Mouse (Mus musculus) midbrain, embryonic 13.5 days (tissue): Measurements from ENCODE around the gene Selenos. TPM values are rescaled to one million over a fixed set of nuclear protein-coding genes. Genes with fewer than 3 reads are reported as not detected.

Source experiments
- ATAC-seq: fragments of 200-750 bp; cut with Nextera tagmentation; 2 replicates; pipeline ENCODE4 v1.8.0; 2017; ENCODE audit warnings: mild to moderate bottlenecking, moderate TSS enrichment, moderate library complexity
- H3K27ac ChIP-seq: fragments of 300-500 bp; sonication (generic); 2 replicates; pipeline ENCODE4 v1.5.1; 2015; ENCODE audit warnings: inconsistent platforms, mild to moderate bottlenecking, moderate library complexity
- H3K27me3 ChIP-seq: fragments of 300-500 bp; sonication (generic); 2 replicates; pipeline ENCODE4 v1.6.1; 2015; ENCODE audit warnings: mild to moderate bottlenecking, inconsistent platforms
- H3K36me3 ChIP-seq: fragments of 300-500 bp; sonication (generic); 2 replicates; pipeline ENCODE4 v1.6.1; 2015; ENCODE audit warnings: mild to moderate bottlenecking, inconsistent platforms
- H3K4me1 ChIP-seq: fragments of 300-500 bp; sonication (generic); replicated peaks from 2 replicates; pipeline ENCODE4 v1.6.1; 2015; ENCODE audit warnings: inconsistent platforms
- H3K4me2 ChIP-seq: fragments of 300-500 bp; sonication (generic); replicated peaks from 2 replicates; pipeline ENCODE4 v1.6.1; 2015; ENCODE audit warnings: moderate library complexity, mild to moderate bottlenecking, inconsistent platforms
- H3K4me3 ChIP-seq: fragments of 300-500 bp; sonication (generic); replicated peaks from 2 replicates; pipeline ENCODE4 v1.5.1; 2015; ENCODE audit warnings: mild to moderate bottlenecking, inconsistent platforms
- H3K9ac ChIP-seq: fragments of 300-500 bp; sonication (generic); replicated peaks from 2 replicates; pipeline ENCODE4 v1.6.1; 2015; ENCODE audit warnings: mild to moderate bottlenecking, inconsistent platforms
- H3K9me3 ChIP-seq: fragments of 300-500 bp; sonication (generic); 2 replicates; pipeline ENCODE4 v1.6.1; 2016; ENCODE audit warnings: mild to moderate bottlenecking, inconsistent platforms
- WGBS: fragments of 180-500 bp; shearing (Covaris S2); methylation state at CpG from one replicate; pipeline ENCODE4 v1.1.7; 2015; 5-methylcytosine and 5-hydroxymethylcytosine counted together
- polyA plus RNA-seq: library from polyadenylated mRNA; unstranded; fragments of >200 nt; fragmentation: Nextera tagmentation; extraction: Ambion mirVana; gene quantifications from 2 replicates; pipeline ENCODE4 v1.2.1, GENCODE M21; 2015

The Selenos gene
- polyA plus RNA-seq, 1 experiment from 2014 or later = 79.1 TPM

DNA sequence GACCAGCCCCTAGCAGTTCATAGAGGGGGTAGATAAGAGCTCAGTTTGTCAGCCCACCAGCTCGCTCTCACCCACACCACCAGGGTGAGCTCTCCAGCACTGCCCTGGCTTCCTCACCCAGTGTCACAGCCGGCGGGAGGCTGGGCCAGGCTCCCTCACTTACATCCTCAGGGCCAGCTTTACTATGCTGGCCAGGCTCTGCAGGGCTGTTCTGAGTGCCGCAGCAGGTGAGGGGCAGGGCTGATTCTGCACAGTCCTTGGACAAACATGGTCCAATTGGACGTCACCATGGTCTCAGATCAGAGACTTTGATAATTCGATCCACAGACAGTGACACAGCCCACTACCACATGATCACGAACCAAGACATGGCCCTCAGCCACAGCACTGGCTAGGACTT lies 12.1 kb downstream of the Selenos start:
- peak; percentile 37; the same call in 1 of the 2 replicates for ATAC-seq
- Histone ChIP-seq H3K4me1 (no peaks in the 10 kb centered on the region), H3K4me3 (no peak overlapping the region), H3K27ac (no peak overlapping the region), H3K4me2 (no peak overlapping the region), H3K36me3 (peaks cover 66% of the 10 kb centered on the region), H3K27me3 (no peaks in the 10 kb centered on the region), H3K9ac (no peak overlapping the region), H3K9me3 (no peaks in the 10 kb centered on the region)
- 89% methylated on average over 7 of the region's 7 CpGs for WGBS

DNA sequence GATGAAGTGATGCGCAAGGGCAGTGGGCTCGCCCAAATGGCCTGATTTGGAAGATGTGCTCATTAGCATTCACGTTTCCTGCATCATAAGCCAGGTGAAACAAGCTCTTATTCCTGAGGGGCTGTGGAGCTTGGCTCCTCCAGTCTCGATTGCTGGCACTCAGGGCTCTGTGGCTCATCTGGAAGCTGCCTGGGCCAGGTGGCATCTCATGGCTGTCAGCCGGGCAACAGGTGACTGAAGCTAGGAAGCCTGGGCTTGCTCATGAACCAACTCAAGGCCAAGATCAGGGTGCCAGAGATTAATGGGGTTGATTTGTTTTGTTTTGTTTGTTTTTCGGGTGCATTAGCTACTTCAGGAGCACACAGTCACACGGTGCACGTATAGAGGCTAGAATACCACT lies 13.2 kb downstream of the Selenos start:
- H3K4me1 ChIP-seq = no peaks in the 10 kb centered on the region
- no peak overlapping the region for H3K27ac ChIP-seq
- no peak overlapping the region for H3K9ac ChIP-seq
- 88% methylated on average over 8 of the region's 8 CpGs for WGBS
- no peak overlapping the region for H3K4me3 ChIP-seq
- H3K9me3 ChIP-seq = no peaks in the 10 kb centered on the region
- H3K36me3 ChIP-seq = peaks cover 55% of the 10 kb centered on the region
- ATAC-seq = no peak
- no peak overlapping the region for H3K4me2 ChIP-seq
- H3K27me3 ChIP-seq = no peaks in the 10 kb centered on the region

- H3K4me2 ChIP-seq = no peak overlapping the region
- 75% methylated on average over 5 of the region's 5 CpGs for WGBS
- no peaks in the 10 kb centered on the region for H3K27me3 ChIP-seq
- no peaks in the 10 kb centered on the region for H3K4me1 ChIP-seq
- H3K4me3 ChIP-seq = no peak overlapping the region
- H3K36me3 ChIP-seq = peaks cover 41% of the 10 kb centered on the region
- no peak overlapping the region for H3K27ac ChIP-seq
- H3K9ac ChIP-seq = no peak overlapping the region
- H3K9me3 ChIP-seq = no peaks in the 10 kb centered on the region
- ATAC-seq = no peak
Measured at GRCm38 (mm10) chr7:66094141-66094540, 14.7 kb downstream of the Selenos start.

DNA sequence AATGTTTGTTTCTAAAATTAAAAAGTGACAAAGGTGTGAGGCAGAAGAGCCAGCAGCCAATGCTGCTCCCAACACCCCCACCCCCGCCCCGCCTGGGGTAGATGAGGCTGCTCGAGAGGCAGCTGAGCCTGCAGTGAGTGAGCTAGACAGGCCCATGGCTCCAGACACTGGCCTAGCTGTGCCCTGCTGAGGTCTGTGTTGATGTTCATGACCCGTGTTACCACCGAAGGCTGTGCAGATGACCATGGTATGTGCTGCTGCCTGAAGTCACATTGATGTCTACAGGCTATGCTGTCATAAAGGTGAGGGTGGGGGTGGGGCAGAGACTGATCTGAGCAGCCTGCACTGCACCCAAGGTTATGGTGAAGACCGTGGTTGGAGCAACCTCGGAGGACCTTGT lies 19.4 kb downstream of the Selenos start:
- peak; percentile 20; the same call in 1 of the 2 replicates for ATAC-seq
- H3K27me3 ChIP-seq = no peaks in the 10 kb centered on the region
- H3K4me3 ChIP-seq = no peak overlapping the region
- H3K4me1 ChIP-seq = no peaks in the 10 kb centered on the region
- H3K27ac ChIP-seq = no peak overlapping the region
- no peak overlapping the region for H3K4me2 ChIP-seq
- H3K36me3 ChIP-seq = 0 out of 2 replicates have a peak, but pooled peaks cover under 1% of the 10 kb centered on the region
- H3K9me3 ChIP-seq = no peaks in the 10 kb centered on the region
- H3K9ac ChIP-seq = no peak overlapping the region
- 83% methylated on average over 7 of the region's 7 CpGs for WGBS

DNA sequence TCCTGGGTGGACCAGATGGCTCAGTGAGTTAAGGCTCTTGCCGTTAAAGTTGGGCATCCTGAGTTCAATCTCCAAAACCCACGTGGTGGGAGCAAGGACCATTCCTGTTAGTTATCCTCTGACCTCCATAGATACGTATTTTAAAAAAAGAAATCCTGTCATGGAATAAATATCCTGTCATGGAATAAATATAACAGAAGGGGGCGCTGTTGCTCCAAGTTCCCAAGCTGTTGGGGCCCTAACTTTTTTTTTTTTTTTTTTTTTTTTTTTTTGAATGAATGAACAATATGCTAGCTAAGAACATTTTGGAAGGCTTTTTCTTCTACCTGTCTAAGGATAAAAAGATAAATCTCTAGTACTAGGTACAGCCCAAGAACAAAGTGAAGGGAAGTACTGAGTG lies 22.4 kb downstream of the Selenos start:
- no peaks in the 10 kb centered on the region for H3K9me3 ChIP-seq
- H3K4me1 ChIP-seq = no peaks in the 10 kb centered on the region
- ATAC-seq = no peak
- H3K4me3 ChIP-seq = no peak overlapping the region
- peaks cover 2% of the 10 kb centered on the region; the same call in 1 of the 2 replicates for H3K27me3 ChIP-seq
- no peak overlapping the region for H3K27ac ChIP-seq
- no peak overlapping the region for H3K9ac ChIP-seq
- no peaks in the 10 kb centered on the region for H3K36me3 ChIP-seq
- no peak overlapping the region for H3K4me2 ChIP-seq
- 6% methylated on average over 4 of the region's 4 CpGs for WGBS

DNA sequence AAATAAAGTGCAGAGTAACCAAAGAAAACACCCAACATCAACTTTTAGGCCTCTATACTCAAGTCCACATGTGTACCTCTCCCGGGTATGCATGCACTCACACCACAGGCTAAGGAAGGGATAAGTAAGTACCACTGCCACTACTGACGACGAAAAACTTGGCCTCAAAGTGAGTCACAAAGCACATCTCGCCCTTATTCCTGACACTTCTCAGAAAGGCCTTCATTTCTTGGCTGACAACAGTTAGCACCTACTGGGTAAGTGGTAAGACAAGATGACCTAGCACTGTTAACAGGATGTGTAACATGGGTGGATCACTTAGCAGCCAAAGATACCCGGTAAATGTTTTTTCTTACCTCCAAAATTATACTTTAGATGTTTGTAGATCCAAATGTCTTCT lies 25.1 kb downstream of the Selenos start:
- Histone ChIP-seq H3K9me3 (no peaks in the 10 kb centered on the region), H3K27me3 (peaks cover 9% of the 10 kb centered on the region; the same call in 1 of the 2 replicates), H3K4me1 (0 out of 2 replicates have a peak, but pooled peaks cover 6% of the 10 kb centered on the region), H3K36me3 (no peaks in the 10 kb centered on the region), H3K4me2 (no peak overlapping the region), H3K27ac (no peak overlapping the region), H3K4me3 (no peak overlapping the region), H3K9ac (no peak overlapping the region)
- WGBS = 88% methylated on average over 5 of the region's 5 CpGs
- no peak for ATAC-seq

- Histone ChIP-seq H3K9ac (no peak overlapping the region), H3K4me3 (no peak overlapping the region), H3K36me3 (no peaks in the 10 kb centered on the region), H3K27me3 (peaks cover 9% of the 10 kb centered on the region; the same call in 1 of the 2 replicates), H3K4me2 (no peak overlapping the region), H3K9me3 (no peaks in the 10 kb centered on the region), H3K27ac (no peak overlapping the region), H3K4me1 (peaks cover 11% of the 10 kb centered on the region)
- ATAC-seq = no peak
- 67% methylated on average over 4 of the region's 4 CpGs for whole genome bisulfite sequencing
Measured at GRCm38 (mm10) chr7:66105771-66106170, 26.3 kb downstream of the Selenos start.

DNA sequence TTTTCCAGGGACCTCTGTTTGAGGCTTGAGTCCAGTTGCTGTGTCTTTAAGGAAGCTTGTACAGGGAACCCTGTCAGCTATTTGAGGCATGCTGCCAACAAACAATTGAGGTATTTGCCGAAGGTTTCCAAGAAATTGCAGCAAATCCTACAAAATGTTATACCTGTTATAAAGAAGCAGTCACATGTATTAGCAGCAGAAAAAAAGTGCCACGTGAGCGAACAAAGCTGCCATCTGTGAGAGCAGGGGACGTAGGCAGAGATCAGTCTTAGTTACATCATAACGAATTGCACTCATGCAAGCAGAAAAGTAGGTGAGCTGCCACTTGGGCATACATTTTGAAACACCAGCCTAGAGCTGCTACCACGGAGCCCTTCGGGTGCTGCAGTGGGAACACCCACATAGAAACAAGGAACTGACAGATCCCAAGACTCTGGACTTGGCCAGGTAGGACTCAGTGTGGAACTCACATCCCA lies 27.2 kb downstream of the Selenos start:
- WGBS = 78% methylated on average over 7 of the region's 7 CpGs
- peaks cover 9% of the 10 kb centered on the region; the same call in 1 of the 2 replicates for H3K27me3 ChIP-seq
- no peaks in the 10 kb centered on the region for H3K36me3 ChIP-seq
- H3K4me2 ChIP-seq = no peak overlapping the region
- H3K4me3 ChIP-seq = no peak overlapping the region
- no peak overlapping the region for H3K9ac ChIP-seq
- ATAC-seq = no peak
- peaks cover 19% of the 10 kb centered on the region for H3K4me1 ChIP-seq
- H3K27ac ChIP-seq = no peak overlapping the region
- H3K9me3 ChIP-seq = no peaks in the 10 kb centered on the region

- H3K9ac ChIP-seq = no peak overlapping the region
- WGBS = 85% methylated on average over 11 of the region's 11 CpGs
- no peaks in the 10 kb centered on the region for H3K9me3 ChIP-seq
- no peak overlapping the region for H3K27ac ChIP-seq
- H3K36me3 ChIP-seq = no peaks in the 10 kb centered on the region
- no peak overlapping the region for H3K4me3 ChIP-seq
- peaks cover 9% of the 10 kb centered on the region; the same call in 1 of the 2 replicates for H3K27me3 ChIP-seq
- ATAC-seq = no peak
- H3K4me2 ChIP-seq = no peak overlapping the region
- peaks cover 25% of the 10 kb centered on the region for H3K4me1 ChIP-seq
Measured at GRCm38 (mm10) chr7:66107206-66107605, 27.8 kb downstream of the Selenos start.

DNA sequence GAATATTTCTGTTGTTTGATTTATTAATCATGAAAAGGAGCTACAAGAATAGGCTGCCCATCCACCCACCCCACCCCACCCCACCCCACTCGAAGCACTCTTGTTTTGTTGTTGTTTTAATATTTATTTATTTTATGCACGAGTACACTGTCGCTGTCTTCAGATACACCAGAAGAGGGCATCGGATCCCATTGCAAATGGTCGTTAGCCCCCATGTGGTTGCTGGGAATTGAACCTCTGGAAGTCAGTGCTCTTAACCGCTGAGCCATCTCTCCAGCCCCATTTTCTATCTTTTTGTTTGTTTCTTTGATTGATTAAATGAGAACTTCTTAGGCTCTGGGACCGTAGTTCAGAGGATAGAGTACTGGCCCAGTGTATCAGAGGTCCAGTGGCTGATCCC lies 28.5 kb downstream of the Selenos start:
- Histone ChIP-seq H3K4me3 (no peak overlapping the region), H3K27ac (no peak overlapping the region), H3K27me3 (peaks cover 9% of the 10 kb centered on the region; the same call in 1 of the 2 replicates), H3K4me2 (no peak overlapping the region), H3K36me3 (no peaks in the 10 kb centered on the region), H3K9me3 (no peaks in the 10 kb centered on the region), H3K9ac (no peak overlapping the region), H3K4me1 (peaks cover 30% of the 10 kb centered on the region)
- no peak for ATAC-seq
- WGBS = 13% methylated on average over 7 of the region's 7 CpGs

DNA sequence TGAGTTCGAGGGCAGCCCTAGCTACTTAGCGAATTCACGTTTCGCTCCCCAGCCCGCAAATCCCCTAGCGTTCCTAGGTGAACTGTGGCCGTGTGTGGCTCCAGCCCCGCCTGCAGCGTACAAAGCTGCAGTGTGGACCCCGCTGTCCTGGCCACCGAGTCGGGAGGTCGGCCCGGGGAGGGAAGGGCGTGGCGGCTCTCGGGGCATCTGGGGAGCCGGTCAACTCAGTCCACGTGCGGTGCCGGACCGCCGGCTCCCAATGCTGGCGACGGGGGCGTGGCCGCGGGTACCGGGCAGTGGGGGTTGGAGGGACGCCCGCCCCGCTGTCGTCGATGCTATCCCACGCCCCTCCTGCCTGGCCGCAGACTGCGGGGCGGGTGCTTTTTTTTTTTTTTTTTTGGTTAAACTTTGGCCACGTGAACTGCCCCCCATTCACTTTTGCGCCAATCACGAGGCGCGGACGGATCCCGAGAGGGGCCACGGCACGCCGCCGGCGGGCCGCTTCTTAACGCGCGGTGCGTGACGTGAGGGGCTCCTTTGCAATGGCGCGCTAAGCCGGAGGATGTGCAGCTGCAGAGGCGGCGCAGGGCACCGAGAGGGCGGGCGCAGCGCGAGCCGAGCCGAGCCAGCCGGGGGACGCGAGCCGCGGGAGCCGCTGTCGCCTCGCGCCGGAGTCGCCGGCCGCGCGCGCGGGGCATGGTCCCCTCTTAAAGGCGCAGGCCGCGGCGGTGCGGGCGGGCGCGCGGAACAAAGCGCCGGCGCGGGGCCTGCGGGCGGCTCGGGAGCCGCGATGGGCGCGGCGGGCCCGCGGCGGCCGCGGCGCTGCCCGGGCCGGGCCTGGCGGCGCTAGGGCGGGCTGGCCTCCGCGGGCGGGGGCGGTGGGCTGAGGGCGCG lies 29.8 kb downstream of the Selenos start, which contains the start of gene Chsy1:
Gene Chsy1, plus strand, starts transcription at position 555 of the 894 bp plus-strand sequence.
- under 1% methylated on average over 98 of the region's 123 CpGs for WGBS
- Histone ChIP-seq H3K4me2 (peak within 1 kb of the TSS; percentile 95), H3K27me3 (peaks cover 9% of the 10 kb centered on the region; the same call in 1 of the 2 replicates), H3K27ac (peak within 1 kb of the TSS; percentile 95), H3K36me3 (no peaks in the 10 kb centered on the region), H3K9me3 (no peaks in the 10 kb centered on the region), H3K4me3 (peak within 1 kb of the TSS; percentile 93), H3K9ac (peak within 1 kb of the TSS; percentile 97), H3K4me1 (peaks cover 37% of the 10 kb centered on the region)
- ATAC-seq = peak; percentile 91

DNA sequence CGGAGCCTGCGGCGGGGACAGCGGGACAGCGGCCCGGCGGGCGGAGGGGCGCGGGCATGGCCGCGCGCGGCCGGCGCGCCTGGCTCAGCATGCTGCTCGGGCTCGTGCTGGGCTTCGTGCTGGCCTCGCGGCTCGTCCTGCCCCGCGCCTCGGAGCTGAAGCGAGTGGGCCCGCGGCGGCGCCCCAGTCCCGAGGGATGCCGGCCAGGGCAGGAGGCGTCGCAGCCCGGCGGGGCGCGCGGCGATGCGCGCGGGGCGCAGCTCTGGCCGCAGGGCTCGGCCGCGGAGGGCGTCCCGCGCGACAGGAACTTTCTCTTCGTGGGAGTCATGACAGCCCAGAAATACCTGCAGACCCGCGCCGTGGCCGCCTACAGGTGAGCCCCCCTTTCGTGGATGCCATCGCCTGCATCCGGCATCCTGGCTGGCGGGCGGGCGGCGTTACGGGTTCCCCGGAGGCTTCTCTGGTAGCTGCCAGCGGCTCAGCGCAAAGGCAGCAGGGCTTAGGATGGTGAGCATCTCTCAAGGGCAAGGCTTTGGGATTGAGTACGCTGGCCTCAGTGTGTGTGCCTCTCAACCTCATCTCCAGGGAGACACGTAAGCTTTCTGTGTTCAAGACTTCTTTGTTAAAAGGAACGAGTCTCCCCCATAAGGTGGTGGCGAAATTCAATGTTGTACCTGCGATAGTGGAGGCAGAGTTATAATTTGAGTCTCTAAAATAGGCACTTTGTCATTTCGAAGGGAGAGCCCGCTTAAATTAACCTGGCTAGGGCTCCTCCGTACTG lies 30.6 kb downstream of the Selenos start:
- Histone ChIP-seq H3K4me1 (peaks cover 45% of the 10 kb centered on the region), H3K36me3 (no peaks in the 10 kb centered on the region), H3K9ac (peak overlapping the region; percentile 97), H3K4me3 (peak overlapping the region; percentile 93), H3K4me2 (peak overlapping the region; percentile 95), H3K9me3 (no peaks in the 10 kb centered on the region), H3K27me3 (peaks cover 9% of the 10 kb centered on the region; the same call in 1 of the 2 replicates), H3K27ac (peak overlapping the region; percentile 95)
- under 1% methylated on average over 72 of the region's 77 CpGs for WGBS
- ATAC-seq = peak; percentile 72
